Mouse (Mus musculus) megakaryocyte, embryonic 14.5 days (primary cell): ENCODE data around the gene Nrg4. TPM values are rescaled to one million over a fixed set of nuclear protein-coding genes. Genes with fewer than 3 reads are reported as not detected.
"Not testable (repeated sequence)": the region's sequence is repeated elsewhere in the genome, so short reads cannot be mapped to it uniquely, and the experiment has no call there.

ENCODE experiments used
- H3K27me3 ChIP-seq: replicated peaks from 2 replicates; pipeline ENCODE3; 2012; ENCODE audit warnings: inconsistent platforms
- H3K36me3 ChIP-seq: replicated peaks from 2 replicates; pipeline ENCODE3; 2012; ENCODE audit warnings: low read length, inconsistent platforms, mixed read lengths
- H3K4me1 ChIP-seq: 2 replicates; pipeline ENCODE4 v1.6.1; 2012; ENCODE audit warnings: inconsistent platforms
- H3K4me3 ChIP-seq: replicated peaks from 2 replicates; pipeline ENCODE3; 2012; ENCODE audit warnings: moderate library complexity, mild to moderate bottlenecking, inconsistent platforms
- H3K9me3 ChIP-seq: 2 replicates; pipeline ENCODE4 v1.6.1; 2012; ENCODE audit warnings: inconsistent platforms
- FLI1 ChIP-seq: IDR thresholded peaks from 2 replicates; pipeline ENCODE4 v1.6.1; 2012; ENCODE audit warnings: low read length, inconsistent platforms, mixed read lengths
- GATA1 ChIP-seq: IDR thresholded peaks from 3 replicates; pipeline ENCODE4 v1.6.1; 2012; ENCODE audit warnings: mixed read lengths, low read length, inconsistent platforms, borderline replicate concordance
- polyA plus RNA-seq: library from polyadenylated mRNA; stranded (reverse); fragments of >175 nt; gene quantifications from 2 replicates; pipeline ENCODE4 v1.2.3, GENCODE M21; 2012; ENCODE audit warnings: low replicate concordance; ENCODE audit not compliant: insufficient read depth

Nrg4 gene
- polyA plus RNA-seq, 1 experiment = 0.26 TPM

GRCm38 (mm10) chr9:55241863-55242685 lies 84.6 kb downstream of the Nrg4 start:
- Histone ChIP-seq H3K4me3 (peak overlapping the region; percentile 89), H3K4me1 (peaks cover 38% of the 10 kb centered on the region), H3K9me3 (no peaks in the 10 kb centered on the region), H3K36me3 (no peaks in the 10 kb centered on the region), H3K27me3 (peaks cover 2% of the 10 kb centered on the region)
- TF ChIP-seq GATA1 (no peak), FLI1 (no peak)

GRCm38 (mm10) chr9:55240852-55241251 lies 85.8 kb downstream of the Nrg4 start:
- Histone ChIP-seq H3K36me3 (no peaks in the 10 kb centered on the region), H3K9me3 (no peaks in the 10 kb centered on the region), H3K4me3 (no peak overlapping the region), H3K27me3 (peaks cover 2% of the 10 kb centered on the region), H3K4me1 (peaks cover 42% of the 10 kb centered on the region)
- TF ChIP-seq FLI1 (no peak), GATA1 (no peak)

- H3K36me3 ChIP-seq = no peaks in the 10 kb centered on the region
- H3K27me3 ChIP-seq = peaks cover 2% of the 10 kb centered on the region
- peaks cover 5% of the 10 kb centered on the region; the same call in 1 of the 2 replicates for H3K9me3 ChIP-seq
- no peak overlapping the region for H3K4me3 ChIP-seq
- peaks cover 14% of the 10 kb centered on the region; the same call in 1 of the 2 replicates for H3K4me1 ChIP-seq
- TF ChIP-seq FLI1 = no peak
- TF ChIP-seq GATA1 = no peak
These were observed 90.1 kb downstream of the Nrg4 start for GRCm38 (mm10) chr9:55236235-55237165.

GRCm38 (mm10) chr9:55233076-55233475 lies 93.6 kb downstream of the Nrg4 start:
- H3K4me3 ChIP-seq, H3K36me3 ChIP-seq, H3K9me3 ChIP-seq, H3K27me3 ChIP-seq: not testable (repeated sequence)
- peaks cover 18% of the 10 kb centered on the region for H3K4me1 ChIP-seq

- TF ChIP-seq FLI1 (no peak), GATA1 (no peak)
- H3K9me3 ChIP-seq = peaks cover 5% of the 10 kb centered on the region; the same call in 1 of the 2 replicates
These were observed 94.1 kb downstream of the Nrg4 start for GRCm38 (mm10) chr9:55232586-55232985.

GRCm38 (mm10) chr9:55232110-55232509 lies 94.5 kb downstream of the Nrg4 start:
- no peaks in the 10 kb centered on the region for H3K36me3 ChIP-seq
- H3K4me1 ChIP-seq = peaks cover 24% of the 10 kb centered on the region
- H3K9me3 ChIP-seq = peaks cover 5% of the 10 kb centered on the region; the same call in 1 of the 2 replicates
- H3K4me3 ChIP-seq = no peak overlapping the region
- TF ChIP-seq FLI1 = no peak
- TF ChIP-seq GATA1 = no peak
- no peaks in the 10 kb centered on the region for H3K27me3 ChIP-seq

More at GRCm38 (mm10) chr9:55232586-55232985, 94.1 kb downstream of the Nrg4 start:
- Histone ChIP-seq H3K36me3 (no peaks in the 10 kb centered on the region), H3K4me3 (no peak overlapping the region), H3K27me3 (no peaks in the 10 kb centered on the region), H3K4me1 (peaks cover 23% of the 10 kb centered on the region)

GRCm38 (mm10) chr9:55231544-55231943 lies 95.1 kb downstream of the Nrg4 start:
- Histone ChIP-seq H3K36me3 (no peaks in the 10 kb centered on the region), H3K4me1 (peaks cover 19% of the 10 kb centered on the region), H3K4me3 (no peak overlapping the region), H3K9me3 (peaks cover 5% of the 10 kb centered on the region; the same call in 1 of the 2 replicates), H3K27me3 (no peaks in the 10 kb centered on the region)
- no peak for TF ChIP-seq FLI1

GRCm38 (mm10) chr9:55229010-55229409 lies 97.6 kb downstream of the Nrg4 start:
- Histone ChIP-seq H3K9me3 (no peaks in the 10 kb centered on the region), H3K4me3 (no peak overlapping the region), H3K27me3 (no peaks in the 10 kb centered on the region), H3K36me3 (peaks cover 20% of the 10 kb centered on the region), H3K4me1 (peaks cover 25% of the 10 kb centered on the region)
- TF ChIP-seq GATA1 = no peak
- TF ChIP-seq FLI1 = no peak

- H3K36me3 ChIP-seq = peaks cover 28% of the 10 kb centered on the region
- H3K4me3 ChIP-seq = no peak overlapping the region
- TF ChIP-seq GATA1 = no peak
- TF ChIP-seq FLI1 = no peak
- peaks cover 3% of the 10 kb centered on the region for H3K9me3 ChIP-seq
- H3K4me1 ChIP-seq = peaks cover 25% of the 10 kb centered on the region
- H3K27me3 ChIP-seq = no peaks in the 10 kb centered on the region
These were observed 98.5 kb downstream of the Nrg4 start for GRCm38 (mm10) chr9:55228149-55228548.

GRCm38 (mm10) chr9:55226251-55226650 lies 100.4 kb downstream of the Nrg4 start:
- TF ChIP-seq GATA1 (no peak), FLI1 (no peak)
- Histone ChIP-seq H3K9me3 (peaks cover 4% of the 10 kb centered on the region), H3K36me3 (peaks cover 47% of the 10 kb centered on the region), H3K4me3 (no peak overlapping the region), H3K4me1 (peaks cover 25% of the 10 kb centered on the region), H3K27me3 (no peaks in the 10 kb centered on the region)
